Mouse (Mus musculus) cerebellum, postnatal 36 days (tissue): ENCODE measurements at regions not wholly inside any gene's neighbourhood (a gene's known extent, or its start where the extent isn't known, plus 50 kb on each side); places are given as distances from the start of the nearest gene placed in this dataset.

Source experiments
- DNase-seq, 2 experiments: peaks; one replicate each; pipeline ENCODE4 v3.0.0; 2021 to 2022; ENCODE audit warnings: mixed read lengths in 2 of 2

DNA sequence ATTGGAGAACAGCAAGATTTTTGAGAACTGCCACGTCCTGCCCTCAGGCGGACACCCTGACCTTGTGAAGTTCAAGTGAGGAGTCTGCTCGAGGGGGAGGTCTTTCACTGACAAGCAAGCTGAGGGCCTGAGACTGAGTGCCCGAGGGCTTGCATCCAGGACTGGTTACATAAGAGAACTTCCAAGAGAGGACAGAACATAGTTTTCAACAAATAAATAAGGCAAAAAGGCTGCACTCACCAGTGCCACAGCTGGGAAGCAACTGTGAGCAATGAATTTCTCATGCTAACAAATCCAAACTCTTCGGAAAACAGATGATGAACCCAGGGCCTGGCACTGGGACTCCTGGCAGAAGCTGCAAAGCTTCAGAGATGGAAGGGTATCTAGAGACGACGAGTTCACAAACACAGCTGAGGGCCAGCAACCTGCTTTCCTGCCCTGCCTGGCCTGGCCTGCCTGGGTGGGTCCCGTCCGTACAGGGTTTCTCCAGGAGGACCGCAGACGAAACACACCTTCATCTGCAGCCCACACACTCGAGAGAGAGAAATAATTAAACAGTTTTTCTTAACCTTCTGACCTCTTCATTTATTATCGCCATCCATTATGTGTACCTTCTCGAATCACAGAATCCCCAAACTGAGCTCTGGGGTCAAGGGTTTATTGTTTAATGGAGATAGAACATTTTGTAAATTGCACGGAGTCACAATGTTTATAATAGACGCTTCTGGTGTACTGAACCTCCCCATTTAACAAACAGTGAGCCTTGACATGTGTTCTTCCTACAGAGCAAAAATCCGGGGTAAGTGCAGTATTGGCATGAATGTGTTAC is 334.3 kb upstream of the Ddhd1 start:
- DNase-seq = no peak

DNA sequence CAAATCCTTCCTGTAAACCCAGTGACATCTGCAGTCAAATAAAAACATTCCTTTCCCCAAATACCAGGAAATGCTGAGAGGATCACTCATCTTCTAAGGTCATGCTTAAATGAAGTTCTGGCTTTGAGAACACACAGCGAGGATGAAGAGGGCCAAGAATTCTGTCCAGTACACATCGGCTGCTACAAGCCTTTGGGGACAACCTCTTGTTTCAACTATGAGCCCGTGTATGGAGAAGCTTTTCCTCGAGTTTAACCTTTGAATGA is 334.9 kb upstream of the Ddhd1 start:
- no peak for DNase-seq

- peak; percentile 45 to 65 for DNase-seq
Observed at GRCm38 (mm10) chr14:45993669-45994068, 335.7 kb upstream of the Ddhd1 start.

- no peak for DNase-seq
Observed at GRCm38 (mm10) chr14:45996760-45997159, 338.8 kb upstream of the Ddhd1 start.

DNA sequence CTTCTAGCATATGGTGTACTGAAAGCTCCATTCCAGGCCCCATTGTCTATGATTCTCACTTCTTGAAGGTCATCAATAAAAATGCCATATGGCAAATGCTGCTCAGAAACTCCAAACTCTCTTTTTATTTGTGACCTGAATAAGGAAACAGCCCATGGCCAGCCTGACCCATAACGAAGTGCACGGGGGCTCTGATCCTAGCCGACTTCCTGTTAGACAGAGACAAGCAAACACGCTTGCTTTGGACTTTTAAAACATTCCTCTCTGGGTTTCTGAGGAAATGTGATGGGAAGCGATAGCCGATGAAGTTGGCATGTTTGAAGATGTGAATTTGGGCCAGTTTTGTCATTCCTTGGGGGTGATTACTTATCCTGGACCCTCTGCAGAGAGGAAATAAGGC is 346.1 kb upstream of the Ddhd1 start:
- DNase-seq = no peak

GRCm38 (mm10) chr14:46005307-46005706 is 347.4 kb upstream of the Ddhd1 start:
- DNase-seq = no peak

DNA sequence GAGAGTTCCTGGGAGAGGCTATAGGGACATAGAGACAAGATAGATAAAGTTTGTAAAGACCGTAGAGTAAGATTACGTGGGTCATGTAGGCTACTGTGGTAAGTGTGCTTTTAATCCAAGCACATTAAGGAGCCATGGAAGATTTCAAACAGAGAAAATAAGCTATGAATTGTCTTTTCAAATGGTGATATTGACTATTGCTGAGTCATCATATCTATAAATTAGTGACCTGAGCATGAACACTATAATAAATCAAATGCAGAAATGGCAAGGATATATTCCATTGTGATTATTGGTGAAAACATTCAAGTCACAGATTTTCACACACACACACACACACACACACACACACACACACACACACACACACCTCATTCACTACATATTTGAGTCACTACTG is 355.3 kb upstream of the Ddhd1 start:
- DNase-seq = no peak

DNA sequence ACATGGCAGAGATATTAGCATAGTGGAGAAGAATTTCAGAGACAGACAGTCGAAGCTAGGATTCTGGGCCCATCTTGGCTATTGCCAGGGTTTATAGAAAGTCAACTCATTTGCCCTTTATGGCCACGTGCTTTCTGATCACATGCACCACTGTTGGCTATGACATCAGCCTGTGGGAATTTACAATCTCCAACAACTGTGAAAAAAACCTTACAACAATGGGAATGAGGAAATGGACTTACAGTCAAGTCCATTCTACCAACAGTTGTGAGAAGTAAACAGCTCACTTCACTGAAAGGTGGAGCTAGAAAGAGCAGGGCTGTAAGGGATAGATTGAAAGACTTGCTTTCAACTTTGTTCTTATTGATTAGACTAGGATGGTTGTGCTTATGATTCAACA is 356.1 kb upstream of the Ddhd1 start:
- DNase-seq = no peak

- DNase-seq = no peak
Observed at GRCm38 (mm10) chr14:46015682-46016400, 357.9 kb upstream of the Ddhd1 start.

DNA sequence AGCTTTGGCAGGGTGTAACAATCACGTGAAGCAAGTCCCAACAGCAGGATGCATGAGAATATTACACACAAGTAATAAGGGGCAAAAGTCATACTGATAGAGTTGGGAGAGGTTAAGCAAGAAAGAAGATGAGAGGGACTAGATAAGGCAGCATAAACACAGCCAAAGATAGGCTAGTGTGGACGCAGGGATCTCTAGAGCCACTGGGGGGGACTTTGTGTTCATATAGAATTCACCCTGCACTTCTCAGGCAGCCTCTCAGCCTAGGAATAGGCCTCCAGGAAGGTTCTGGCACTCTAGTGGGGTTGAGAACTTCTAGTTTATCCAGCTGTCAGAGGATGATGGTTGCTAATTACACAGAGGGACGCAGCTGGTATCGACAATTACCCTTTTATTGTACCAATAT is 358.8 kb upstream of the Ddhd1 start:
- no peak for DNase-seq

DNA sequence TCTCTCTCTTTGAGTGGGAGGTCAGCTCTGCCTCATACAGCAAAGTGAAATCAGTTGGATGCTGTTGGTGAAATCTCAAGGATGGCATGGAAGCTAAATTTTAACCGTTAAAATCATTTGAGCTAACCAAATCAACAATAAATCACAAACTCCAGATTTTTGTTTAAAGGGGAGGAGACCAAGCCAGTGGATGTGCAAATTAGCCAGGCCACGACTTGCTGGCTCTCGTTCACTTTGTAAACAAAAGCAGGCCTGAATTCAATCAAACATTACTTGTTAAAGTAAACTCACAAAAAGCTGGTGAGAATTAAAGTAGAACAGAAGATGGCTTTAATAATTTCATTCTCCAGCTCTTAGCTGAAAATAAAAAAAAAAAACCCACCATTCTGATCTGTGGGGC is 359.3 kb upstream of the Ddhd1 start:
- DNase-seq = no peak

DNA sequence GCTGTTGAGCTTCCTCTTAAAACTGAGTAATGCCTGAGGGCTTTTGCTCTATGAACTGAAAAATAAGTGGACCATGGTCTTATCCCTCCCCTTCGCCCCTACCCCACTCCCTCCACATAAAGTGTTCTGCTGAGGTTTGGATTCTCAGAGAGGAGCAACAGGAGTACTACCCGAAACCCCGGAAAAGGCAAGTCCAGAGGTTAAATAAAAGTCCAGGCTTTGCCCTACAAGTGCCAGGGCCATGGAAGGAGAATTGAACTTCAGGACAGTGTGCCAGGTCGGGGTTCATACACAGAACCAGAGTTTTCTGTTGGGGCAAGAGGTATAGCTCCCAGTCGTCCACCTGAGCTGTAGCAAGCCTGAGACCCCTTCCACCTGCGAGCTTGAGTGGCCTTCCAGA is 360.0 kb upstream of the Ddhd1 start:
- DNase-seq = no peak

- no peak for DNase-seq
Observed at GRCm38 (mm10) chr14:46019240-46020025, 359.8 kb upstream of the Gm15217 start.

DNA sequence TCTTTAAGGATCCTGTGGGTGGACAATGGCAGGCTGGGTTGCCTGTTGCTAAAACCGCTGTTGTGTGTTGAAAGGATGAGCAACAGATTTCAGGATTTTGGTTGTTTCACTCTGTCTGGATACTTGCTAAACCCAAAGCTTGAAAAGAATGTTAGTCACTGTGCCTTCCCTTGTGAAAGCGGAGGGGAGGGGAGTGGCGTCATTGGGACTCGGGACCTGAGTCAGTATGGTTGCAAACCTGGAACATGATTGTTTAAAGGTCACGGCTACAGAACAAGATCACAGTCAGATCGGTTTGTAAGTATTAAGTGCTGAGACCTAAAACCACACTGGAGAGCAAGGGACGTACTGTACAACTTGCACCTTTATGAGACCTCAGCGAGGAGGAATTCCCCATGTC is 344.9 kb upstream of the Gm15217 start:
- DNase-seq = no peak

- peak in 1 of 2 experiments; percentile 4 for DNase-seq
Observed at GRCm38 (mm10) chr14:46060622-46061381, 318.4 kb upstream of the Gm15217 start.

GRCm38 (mm10) chr14:46067102-46067801 is 312.0 kb upstream of the Gm15217 start:
- no peak for DNase-seq

DNA sequence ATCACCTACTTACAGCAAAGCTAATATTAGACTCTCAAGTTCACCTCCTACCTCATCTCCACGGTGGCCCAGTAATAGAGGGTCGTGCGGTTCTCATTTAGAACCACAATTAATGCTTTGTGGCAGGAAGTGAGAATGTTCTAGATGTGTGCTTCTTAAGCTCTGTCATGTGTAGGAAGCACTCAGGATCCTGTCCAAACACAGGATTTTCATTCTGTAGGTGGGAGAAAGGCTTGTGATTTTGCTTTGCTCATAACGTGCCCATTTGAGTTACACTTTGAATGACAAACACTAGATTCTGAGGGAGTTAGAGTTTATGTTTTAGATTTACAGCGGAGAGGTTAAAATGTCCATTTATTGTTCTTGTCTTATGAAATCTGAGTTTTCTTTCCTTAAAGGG is 308.0 kb upstream of the Gm15217 start:
- no peak for DNase-seq

DNA sequence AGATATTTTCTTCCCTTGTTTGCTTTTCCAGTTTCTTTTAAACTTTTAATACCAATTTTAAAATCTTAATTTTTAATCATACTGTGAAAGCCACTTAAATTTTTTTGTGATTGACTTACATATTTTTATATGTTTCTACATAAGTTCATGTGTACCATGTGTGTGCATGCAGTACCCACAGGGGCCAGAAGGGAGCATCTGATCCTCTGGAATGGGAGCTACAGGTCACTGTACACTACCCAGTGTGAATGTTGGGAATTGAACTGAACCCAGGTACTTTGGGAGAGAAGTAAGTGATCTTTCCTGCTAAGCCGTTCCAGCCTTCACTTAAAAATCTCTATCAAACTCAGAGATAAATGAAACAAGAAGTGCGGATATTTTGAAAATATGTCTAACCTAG is 302.5 kb upstream of the Gm15217 start:
- no peak for DNase-seq

DNA sequence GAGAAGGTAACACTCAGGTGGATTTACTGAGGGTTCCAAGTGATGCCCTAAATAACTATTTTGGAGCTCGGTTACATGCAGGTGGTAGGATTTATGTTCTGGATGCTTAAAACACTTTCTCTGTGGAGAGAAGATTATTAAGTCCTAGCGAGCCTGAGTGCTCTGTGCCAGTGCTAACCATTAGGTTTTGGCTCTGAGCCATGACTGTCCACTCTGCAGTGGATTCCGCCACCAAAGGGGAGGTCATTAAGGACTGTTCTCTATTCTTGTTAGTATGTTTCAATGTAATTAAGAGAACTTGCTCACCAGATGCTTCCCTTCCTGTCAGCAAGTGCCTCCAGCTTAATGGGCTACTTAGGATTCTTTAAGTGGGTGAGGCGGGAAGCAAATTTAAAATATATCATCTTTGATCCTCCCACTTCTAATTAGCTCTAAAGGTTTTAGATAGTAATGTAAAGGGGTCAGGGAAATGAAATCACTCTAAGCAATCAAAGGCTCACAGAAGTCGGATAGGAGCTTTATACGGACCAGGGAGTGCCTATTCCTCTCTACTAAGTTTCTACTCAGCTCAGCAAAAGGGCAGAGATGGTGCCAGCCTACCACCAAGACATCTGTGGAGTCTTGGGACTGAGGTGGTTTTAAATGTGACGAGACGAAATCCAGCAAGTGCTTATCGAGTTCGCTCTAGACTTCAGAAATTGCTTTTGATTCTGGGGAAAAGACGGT is 301.6 kb upstream of the Gm15217 start:
- DNase-seq = no peak

DNA sequence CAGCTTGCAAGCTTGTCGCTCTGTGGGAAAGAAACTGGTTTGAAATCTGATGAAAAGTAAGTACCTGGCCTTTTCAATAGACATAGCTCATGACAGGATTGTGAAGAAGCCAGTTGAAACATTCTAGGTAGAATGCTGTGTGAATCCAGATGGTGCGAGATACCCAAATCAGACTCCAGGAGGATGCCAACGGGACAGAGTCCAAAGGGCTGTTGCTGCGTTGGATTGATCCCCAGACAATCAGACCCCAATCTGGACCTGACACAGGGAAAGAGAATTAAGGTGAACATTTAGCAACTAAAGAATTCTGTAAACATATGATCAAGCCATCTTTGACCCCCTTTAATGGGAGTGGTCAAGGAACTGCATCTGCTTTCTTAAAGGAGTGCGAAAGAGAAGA is 296.6 kb upstream of the Gm15217 start:
- no peak for DNase-seq

DNA sequence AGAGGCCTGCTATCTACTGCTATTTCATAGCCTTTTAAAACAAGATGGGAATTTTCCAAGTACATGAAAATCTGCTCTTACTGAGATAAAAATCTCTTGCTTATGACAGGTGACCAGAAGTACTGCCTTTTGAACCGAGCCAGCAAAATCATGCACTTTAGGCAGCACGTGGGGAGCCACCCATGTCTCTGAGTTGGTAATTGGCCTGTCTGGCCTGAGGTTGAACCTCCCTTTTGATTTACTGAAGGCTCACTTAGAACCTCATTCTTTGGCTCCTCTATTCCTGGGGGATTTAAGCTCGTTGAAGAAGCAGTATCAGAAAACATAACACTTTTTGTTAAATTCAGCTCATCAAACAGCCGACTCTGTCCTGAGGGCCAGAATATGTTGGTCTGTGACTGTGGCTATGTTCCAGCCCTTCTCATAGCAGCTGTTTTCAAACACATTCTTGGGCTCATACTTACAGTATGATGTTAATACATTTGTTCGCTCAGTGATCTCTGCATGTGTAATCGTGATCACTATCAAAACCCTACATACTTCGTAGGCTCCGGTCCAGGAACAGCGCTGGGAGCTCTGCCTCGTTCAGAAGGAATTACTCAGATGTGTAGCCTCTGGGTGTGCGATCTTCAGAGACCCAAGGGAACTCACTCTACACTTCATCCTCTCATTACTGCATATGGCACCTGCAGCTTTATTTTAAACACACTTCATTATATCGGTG is 290.1 kb upstream of the Gm15217 start:
- no peak for DNase-seq
